Mouse (Mus musculus): ENCODE results near the gene Trpm4. TPM values are rescaled to one million over a fixed set of nuclear protein-coding genes. Genes with fewer than 3 reads are reported as not detected.
A peak's percentile ranks its signal among the peaks of the same experiment; 100 is the strongest.

The Trpm4 gene
- polyA plus RNA-seq, 1 experiment from 2014 or later: 9.3 TPM

DNA sequence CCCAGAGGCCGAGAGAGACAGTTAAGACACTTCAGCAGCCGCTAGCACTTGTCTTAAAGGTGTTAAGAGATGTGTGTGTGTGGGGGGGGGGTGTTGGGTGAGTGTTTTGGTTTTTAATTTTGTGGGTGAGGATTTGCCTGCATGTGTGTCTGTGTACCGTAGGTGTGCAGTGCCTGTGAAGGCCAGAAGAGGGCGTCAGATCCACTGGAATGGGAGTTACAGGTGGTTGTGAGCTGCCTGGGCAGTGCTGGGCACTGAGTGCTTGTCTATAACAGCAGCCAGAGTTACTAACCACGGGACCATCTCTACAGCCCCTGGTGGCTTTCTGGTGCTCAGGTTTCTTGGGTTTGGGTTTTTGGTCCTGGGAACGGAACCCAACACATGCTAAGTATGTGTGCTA is 2.1 kb downstream of the Trpm4 start:
- no peak overlapping the region for H3K27ac ChIP-seq (replicated peaks)
- no peak overlapping the region for H3K4me2 ChIP-seq (replicated peaks)
- H3K4me3 ChIP-seq: no peak overlapping the region
- 91% methylated on average over 6 of the region's 6 CpGs for WGBS
- no peaks in the 10 kb centered on the region for H3K27me3 ChIP-seq
- no peak overlapping the region for H3K9ac ChIP-seq (replicated peaks)
- no peak for ATAC-seq (replicated peaks)
- H3K36me3 ChIP-seq: no peaks in the 10 kb centered on the region
- no peaks in the 10 kb centered on the region for H3K9me3 ChIP-seq
- peaks cover 16% of the 10 kb centered on the region for H3K4me1 ChIP-seq

GRCm38 (mm10) chr7:45328841-45329475 is 4.6 kb downstream of the Trpm4 start:
- ATAC-seq (replicated peaks): no peak
- Histone ChIP-seq H3K4me2 (replicated peaks) (no peak overlapping the region), H3K9ac (replicated peaks) (no peak overlapping the region), H3K9me3 (no peaks in the 10 kb centered on the region), H3K4me3 (no peak overlapping the region), H3K27ac (replicated peaks) (no peak overlapping the region), H3K36me3 (no peaks in the 10 kb centered on the region), H3K4me1 (peaks cover 14% of the 10 kb centered on the region), H3K27me3 (no peaks in the 10 kb centered on the region)
- 85% methylated on average over 13 of the region's 13 CpGs for WGBS

DNA sequence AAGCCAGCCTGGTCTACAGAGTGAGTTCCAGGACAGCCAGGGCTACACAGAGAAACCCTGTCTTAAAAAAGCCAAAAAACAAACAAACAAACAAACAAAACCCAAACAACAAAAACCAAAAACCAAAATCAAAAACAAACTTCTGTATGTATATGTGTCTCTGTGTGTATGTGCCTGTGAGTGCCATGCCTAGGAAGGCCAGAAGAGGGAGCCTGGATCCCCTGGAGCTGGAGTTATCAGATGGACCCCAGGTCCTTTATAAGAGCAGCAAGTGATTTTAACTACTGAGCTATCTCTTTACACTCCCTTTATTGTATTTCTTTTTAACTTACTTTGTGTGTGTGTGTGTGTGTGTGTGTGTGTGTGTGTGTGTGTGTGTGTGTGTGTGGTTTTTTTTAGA is 7.8 kb downstream of the Trpm4 start:
- H3K4me1 ChIP-seq: no peaks in the 10 kb centered on the region
- no peak overlapping the region for H3K4me3 ChIP-seq
- no peaks in the 10 kb centered on the region for H3K9me3 ChIP-seq
- H3K36me3 ChIP-seq: no peaks in the 10 kb centered on the region
- ATAC-seq (replicated peaks): no peak
- H3K27me3 ChIP-seq: no peaks in the 10 kb centered on the region
- H3K9ac ChIP-seq (replicated peaks): no peak overlapping the region
- no peak overlapping the region for H3K4me2 ChIP-seq (replicated peaks)
- H3K27ac ChIP-seq (replicated peaks): no peak overlapping the region

- Histone ChIP-seq H3K4me3 (no peak overlapping the region), H3K9me3 (no peaks in the 10 kb centered on the region), H3K36me3 (no peaks in the 10 kb centered on the region), H3K27ac (replicated peaks) (no peak overlapping the region), H3K4me2 (replicated peaks) (no peak overlapping the region), H3K4me1 (no peaks in the 10 kb centered on the region), H3K27me3 (no peaks in the 10 kb centered on the region), H3K9ac (replicated peaks) (no peak overlapping the region)
- no peak for ATAC-seq (replicated peaks)
- WGBS: 90% methylated on average over 5 of the region's 5 CpGs
These were observed 10.5 kb downstream of the Trpm4 start for GRCm38 (mm10) chr7:45323069-45323468.

GRCm38 (mm10) chr7:45322245-45322644 is 11.3 kb downstream of the Trpm4 start:
- no peak overlapping the region for H3K4me2 ChIP-seq (replicated peaks)

DNA sequence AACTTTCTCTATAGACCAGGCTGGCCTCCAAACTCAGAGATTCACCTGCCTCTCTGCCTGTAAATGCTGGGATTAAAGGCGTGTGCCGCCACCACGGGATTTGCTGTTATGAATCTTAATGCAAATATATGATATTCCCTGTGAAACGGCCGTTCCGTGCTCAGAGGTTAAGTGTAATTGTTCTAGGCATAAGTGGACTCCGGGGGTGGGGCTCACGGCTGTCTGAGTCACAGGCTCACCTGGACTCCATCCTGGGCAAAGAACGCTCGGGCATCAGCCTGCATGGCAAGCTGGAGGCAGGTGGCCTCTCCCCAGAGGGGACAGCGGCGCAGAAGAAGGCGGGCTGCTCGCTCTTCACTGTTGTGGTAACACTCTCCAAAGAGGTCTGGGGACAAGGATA is 17.0 kb downstream of the Trpm4 start:
- no peaks in the 10 kb centered on the region for H3K36me3 ChIP-seq
- no peak for ATAC-seq (replicated peaks)
- H3K27me3 ChIP-seq: no peaks in the 10 kb centered on the region
- H3K9ac ChIP-seq (replicated peaks): no peak overlapping the region
- H3K9me3 ChIP-seq: no peaks in the 10 kb centered on the region
- H3K4me3 ChIP-seq: no peak overlapping the region
- no peak overlapping the region for H3K4me2 ChIP-seq (replicated peaks)
- WGBS: 91% methylated on average over 14 of the region's 14 CpGs
- H3K4me1 ChIP-seq: 0 out of 2 replicates have a peak, but pooled peaks cover 7% of the 10 kb centered on the region
- H3K27ac ChIP-seq (replicated peaks): no peak overlapping the region

More at GRCm38 (mm10) chr7:45322245-45322644, 11.3 kb downstream of the Trpm4 start:
- no peak overlapping the region for H3K9ac ChIP-seq (replicated peaks)
- no peaks in the 10 kb centered on the region for H3K4me1 ChIP-seq
- ATAC-seq (replicated peaks): no peak
- no peaks in the 10 kb centered on the region for H3K36me3 ChIP-seq
- no peak overlapping the region for H3K4me3 ChIP-seq
- no peaks in the 10 kb centered on the region for H3K27me3 ChIP-seq
- H3K27ac ChIP-seq (replicated peaks): no peak overlapping the region
- 83% methylated on average over 4 of the region's 4 CpGs for WGBS
- H3K9me3 ChIP-seq: no peaks in the 10 kb centered on the region

- Histone ChIP-seq H3K9ac (replicated peaks) (no peak overlapping the region), H3K27me3 (no peaks in the 10 kb centered on the region), H3K36me3 (no peaks in the 10 kb centered on the region), H3K27ac (replicated peaks) (no peak overlapping the region), H3K4me2 (replicated peaks) (no peak overlapping the region), H3K4me3 (no peak overlapping the region), H3K4me1 (0 out of 2 replicates have a peak, but pooled peaks cover 7% of the 10 kb centered on the region), H3K9me3 (no peaks in the 10 kb centered on the region)
- ATAC-seq (replicated peaks): no peak
- 83% methylated on average over 10 of the region's 10 CpGs for WGBS
These were observed 18.3 kb downstream of the Trpm4 start for GRCm38 (mm10) chr7:45315182-45315701.

DNA sequence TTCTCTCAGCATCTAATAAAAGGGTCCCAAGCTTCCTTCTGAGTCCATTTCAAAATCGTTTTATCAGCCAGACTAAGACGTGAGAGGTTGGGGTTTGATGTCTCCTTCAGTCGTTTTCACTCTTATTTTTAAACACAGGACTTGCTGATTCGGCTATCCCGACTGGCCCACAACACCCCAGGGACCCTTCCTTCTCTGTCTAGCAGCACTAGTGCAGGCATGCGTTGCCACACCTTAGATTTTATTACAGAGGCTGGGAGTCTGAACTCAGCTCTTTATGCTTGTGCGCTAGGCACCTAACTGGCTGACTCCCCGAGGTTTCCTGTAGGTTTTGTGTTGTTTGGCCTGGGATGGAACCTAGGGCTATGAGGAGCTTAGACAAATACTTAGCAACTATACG is 20.1 kb downstream of the Trpm4 start:
- no peak overlapping the region for H3K4me3 ChIP-seq
- 39% methylated on average over 9 of the region's 9 CpGs for WGBS

DNA sequence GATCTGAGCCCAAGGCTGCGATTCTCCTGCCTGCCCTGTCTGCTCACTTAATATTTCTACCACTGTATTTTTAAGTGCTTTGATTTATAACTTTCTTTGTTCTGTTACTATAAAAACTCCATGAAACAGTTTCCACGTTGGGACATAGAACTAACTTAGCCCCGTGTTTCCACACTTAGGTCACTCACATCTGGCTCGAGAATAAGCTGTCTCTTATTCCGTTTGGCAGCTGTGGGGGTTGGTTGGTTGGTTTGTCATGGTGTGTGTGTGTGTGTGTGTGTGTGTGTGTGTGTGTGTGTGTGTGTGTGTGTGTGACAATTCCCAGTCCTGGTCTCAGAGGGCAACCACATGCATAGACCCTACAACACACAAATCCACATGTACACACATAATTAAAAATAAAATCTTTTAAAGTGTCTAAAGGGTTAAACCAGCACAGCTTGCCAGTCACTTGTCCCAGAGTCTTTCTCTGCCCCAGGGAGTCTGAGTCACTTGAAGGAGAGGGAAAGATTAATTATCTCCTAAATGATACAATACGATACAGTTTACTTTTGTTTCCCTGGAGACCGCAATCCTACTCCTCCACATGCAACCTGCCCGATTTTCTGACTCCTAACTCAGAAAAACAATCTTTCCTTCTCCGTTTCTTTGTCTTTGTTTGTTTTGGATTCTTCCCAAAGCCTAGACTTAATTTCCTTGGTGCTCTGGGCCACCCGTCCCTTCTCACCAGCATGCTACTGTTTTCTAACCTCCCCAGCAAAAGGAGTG is 20.7 kb downstream of the Trpm4 start:
- H3K4me3 ChIP-seq: no peak overlapping the region
- ATAC-seq (replicated peaks): no peak
- 21% methylated on average over 10 of the region's 10 CpGs for WGBS
- H3K9me3 ChIP-seq: no peaks in the 10 kb centered on the region
- H3K27me3 ChIP-seq: no peaks in the 10 kb centered on the region
- H3K9ac ChIP-seq (replicated peaks): no peak overlapping the region
- 0 out of 2 replicates have a peak, but pooled peaks cover 7% of the 10 kb centered on the region for H3K4me1 ChIP-seq
- no peak overlapping the region for H3K27ac ChIP-seq (replicated peaks)
- H3K4me2 ChIP-seq (replicated peaks): no peak overlapping the region
- H3K36me3 ChIP-seq: no peaks in the 10 kb centered on the region

More for the DNA sequence above, 20.1 kb downstream of the Trpm4 start:
- Histone ChIP-seq H3K27me3 (no peaks in the 10 kb centered on the region), H3K4me1 (0 out of 2 replicates have a peak, but pooled peaks cover 7% of the 10 kb centered on the region), H3K36me3 (no peaks in the 10 kb centered on the region), H3K9me3 (no peaks in the 10 kb centered on the region), H3K4me2 (replicated peaks) (no peak overlapping the region), H3K27ac (replicated peaks) (no peak overlapping the region), H3K9ac (replicated peaks) (no peak overlapping the region)
- ATAC-seq (replicated peaks): no peak

DNA sequence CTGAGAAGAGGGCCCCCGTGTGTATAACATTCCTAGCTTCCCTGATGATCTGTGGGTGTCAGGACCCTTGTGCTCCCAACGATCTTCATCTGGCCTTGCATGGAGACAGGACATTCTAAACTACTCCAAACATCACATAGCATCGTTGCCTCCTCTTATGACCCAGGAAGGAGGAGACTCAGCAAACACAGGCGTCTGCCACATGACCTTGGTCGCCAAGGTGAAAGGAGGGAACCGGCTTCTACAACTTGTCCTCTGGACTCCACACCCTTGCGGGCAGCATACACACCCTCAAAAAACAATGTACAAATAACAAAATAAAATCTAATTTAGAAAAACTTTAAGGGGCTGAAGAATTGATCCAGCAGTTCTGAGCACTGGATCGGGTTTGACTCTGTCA is 21.6 kb downstream of the Trpm4 start:
- no peaks in the 10 kb centered on the region for H3K36me3 ChIP-seq
- H3K4me2 ChIP-seq (replicated peaks): no peak overlapping the region
- H3K27me3 ChIP-seq: no peaks in the 10 kb centered on the region
- no peak for ATAC-seq (replicated peaks)
- no peak overlapping the region for H3K9ac ChIP-seq (replicated peaks)
- no peaks in the 10 kb centered on the region for H3K9me3 ChIP-seq
- no peak overlapping the region for H3K27ac ChIP-seq (replicated peaks)
- WGBS: 78% methylated on average over 8 of the region's 8 CpGs
- no peak overlapping the region for H3K4me3 ChIP-seq
- H3K4me1 ChIP-seq: 0 out of 2 replicates have a peak, but pooled peaks cover 7% of the 10 kb centered on the region

DNA sequence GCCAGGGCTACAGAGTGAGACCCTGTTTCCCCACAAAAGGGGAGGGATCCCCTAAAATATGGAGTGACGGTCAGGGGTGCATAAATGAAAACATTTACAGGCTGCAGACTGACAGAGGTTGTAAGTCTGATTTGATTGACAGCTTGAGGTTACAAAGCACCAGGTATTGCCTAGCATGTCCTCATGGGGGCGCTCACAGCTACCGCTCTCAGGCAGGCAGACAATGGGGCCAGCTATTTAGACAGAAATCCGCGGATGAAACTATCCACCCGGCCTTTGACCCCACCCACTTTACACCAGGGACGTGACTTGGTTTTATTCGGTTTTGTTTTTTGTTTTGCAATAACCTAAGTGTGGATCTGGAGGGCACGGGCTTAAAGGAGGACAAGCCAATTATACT is 24.1 kb downstream of the Trpm4 start:
- Histone ChIP-seq H3K27me3 (no peaks in the 10 kb centered on the region), H3K9ac (replicated peaks) (no peak overlapping the region), H3K4me2 (replicated peaks) (no peak overlapping the region), H3K4me3 (no peak overlapping the region), H3K36me3 (no peaks in the 10 kb centered on the region), H3K4me1 (peaks cover 18% of the 10 kb centered on the region; the same call in 1 of the 2 replicates), H3K27ac (replicated peaks) (no peak overlapping the region), H3K9me3 (no peaks in the 10 kb centered on the region)
- ATAC-seq (replicated peaks): 0 out of 2 replicates have a peak, but pooled peaks have one; percentile 19
- 5% methylated on average over 9 of the region's 9 CpGs for WGBS

- Histone ChIP-seq H3K4me2 (replicated peaks) (no peak overlapping the region), H3K4me3 (no peak overlapping the region), H3K9ac (replicated peaks) (no peak overlapping the region), H3K9me3 (no peaks in the 10 kb centered on the region), H3K27ac (replicated peaks) (no peak overlapping the region), H3K4me1 (peaks cover 19% of the 10 kb centered on the region; the same call in 1 of the 2 replicates), H3K27me3 (no peaks in the 10 kb centered on the region), H3K36me3 (no peaks in the 10 kb centered on the region)
- 70% methylated on average over 15 of the region's 15 CpGs for WGBS
- ATAC-seq (replicated peaks): no peak
These were observed 24.9 kb downstream of the Trpm4 start for GRCm38 (mm10) chr7:45308551-45309240.

Data from forebrain, embryonic 15.5 days (tissue).